Mouse (Mus musculus) forebrain, embryonic 11.5 days (tissue): Measurements from ENCODE around the gene Rpl12. TPM values are rescaled to one million over a fixed set of nuclear protein-coding genes. Genes with fewer than 3 reads are reported as not detected.
A peak's percentile ranks its signal among the peaks of the same experiment; 100 is the strongest.

Source experiments
- ATAC-seq: fragments of 200-750 bp; cut with Nextera tagmentation; replicated peaks from 2 replicates; pipeline ENCODE4 v1.8.0; 2017; ENCODE audit warnings: moderate TSS enrichment; ENCODE audit not compliant: low FRiP score
- DNase-seq: peaks from one replicate; pipeline ENCODE4 v3.0.0-alpha.2; 2017; ENCODE audit warnings: low spot score
- H3K27ac ChIP-seq: fragments of 300-500 bp; sonication (generic); 2 replicates; pipeline ENCODE4 v1.5.1; 2014; ENCODE audit warnings: low read depth, low read length
- H3K27me3 ChIP-seq: fragments of 300-500 bp; sonication (generic); 2 replicates; pipeline ENCODE4 v1.6.1; 2014; ENCODE audit warnings: mild to moderate bottlenecking, low read length, mixed read lengths; ENCODE audit not compliant: control insufficient read depth, insufficient read depth
- H3K36me3 ChIP-seq: fragments of 300-500 bp; sonication (generic); 2 replicates; pipeline ENCODE4 v1.6.1; 2014; ENCODE audit warnings: mild to moderate bottlenecking, low read length, moderate library complexity, mixed read lengths; ENCODE audit not compliant: control insufficient read depth, insufficient read depth
- H3K4me1 ChIP-seq: fragments of 300-500 bp; sonication (generic); replicated peaks from 2 replicates; pipeline ENCODE4 v1.6.1; 2014; ENCODE audit warnings: low read length, mixed read lengths; ENCODE audit not compliant: control insufficient read depth, insufficient read depth
- H3K4me2 ChIP-seq: fragments of 300-500 bp; sonication (generic); 2 replicates; pipeline ENCODE4 v1.6.1; 2014; ENCODE audit warnings: low read depth, mild to moderate bottlenecking, low read length, moderate library complexity, mixed read lengths; ENCODE audit not compliant: severe bottlenecking
- H3K4me3 ChIP-seq: fragments of 300-500 bp; sonication (generic); 2 replicates; pipeline ENCODE4 v1.5.1; 2014; ENCODE audit warnings: low read depth, low read length
- H3K9ac ChIP-seq: fragments of 300-500 bp; sonication (generic); 2 replicates; pipeline ENCODE4 v1.6.1; 2014; ENCODE audit warnings: low read length
- H3K9me3 ChIP-seq: fragments of 300-500 bp; sonication (generic); 2 replicates; pipeline ENCODE4 v1.6.1; 2016; ENCODE audit warnings: low read length, mixed read lengths; ENCODE audit not compliant: control insufficient read depth
- WGBS: fragments of 180-500 bp; shearing (Covaris S2); extraction: QIAGEN DNeasy Blood & Tissue Kit; methylation state at CpG from one replicate; pipeline ENCODE4 v1.1.7; 2014; 5-methylcytosine and 5-hydroxymethylcytosine counted together
- polyA plus RNA-seq: library from polyadenylated mRNA; unstranded; fragments of >200 nt; fragmentation: Nextera tagmentation; extraction: Ambion mirVana; gene quantifications from 2 replicates; pipeline ENCODE4 v1.2.1, GENCODE M21; 2014

Gene Rpl12
- polyA plus RNA-seq, 1 experiment from 2014 or later = 151 TPM

- no peaks in the 10 kb centered on the region for H3K27me3 ChIP-seq
- no peaks in the 10 kb centered on the region for H3K9me3 ChIP-seq
- peak overlapping the region; percentile 80 for H3K9ac ChIP-seq
- H3K4me2 ChIP-seq = peak overlapping the region; percentile 100
- no peak overlapping the region for H3K27ac ChIP-seq
- no peaks in the 10 kb centered on the region for H3K36me3 ChIP-seq
- H3K4me1 ChIP-seq = peaks cover 8% of the 10 kb centered on the region
- WGBS = 2% methylated on average over 23 of the region's 23 CpGs
- DNase-seq (no peak), ATAC-seq (peak; percentile 20)
- H3K4me3 ChIP-seq = peak overlapping the region; percentile 69
Measured at GRCm38 (mm10) chr2:32981281-32981680, 19.9 kb downstream of the Rpl12 start.

GRCm38 (mm10) chr2:32981725-32982271, 20.4 kb downstream of the Rpl12 start, which contains the start of gene Slc2a8:
TSS of gene Slc2a8 (minus strand) at chr2:32982083.
- no peaks in the 10 kb centered on the region for H3K27me3 ChIP-seq
- H3K36me3 ChIP-seq = no peaks in the 10 kb centered on the region
- H3K4me1 ChIP-seq = peaks cover 8% of the 10 kb centered on the region
- H3K9me3 ChIP-seq = no peaks in the 10 kb centered on the region
- peak; percentile 99 for ATAC-seq
- H3K9ac ChIP-seq = peak within 1 kb of the TSS; percentile 80
- H3K4me3 ChIP-seq = peak within 1 kb of the TSS; percentile 69
- no peak within 1 kb of the TSS for H3K27ac ChIP-seq
- WGBS = 1% methylated on average over 46 of the region's 50 CpGs
- peak within 1 kb of the TSS; percentile 100 for H3K4me2 ChIP-seq
- peak; percentile 95 for DNase-seq

DNA sequence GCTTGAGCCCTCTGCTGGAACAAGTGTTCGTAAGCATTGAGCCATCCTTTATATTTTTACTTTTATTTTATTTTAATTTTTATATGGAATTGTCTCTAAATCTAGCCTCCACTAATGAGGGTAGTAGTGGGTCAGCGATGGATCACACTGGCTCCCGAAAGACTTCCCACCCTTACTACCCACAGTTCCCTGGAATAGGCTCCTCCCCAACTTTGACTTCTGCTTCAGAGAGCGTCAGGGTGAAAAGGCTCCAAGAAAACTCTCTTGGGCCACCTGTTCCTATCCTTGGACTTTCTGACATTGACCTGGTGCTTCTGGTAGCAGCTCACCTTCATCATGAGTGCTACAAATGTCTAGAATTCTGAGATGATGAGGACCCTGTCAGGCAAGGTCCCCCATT, 21.3 kb downstream of the Rpl12 start:
- H3K27ac ChIP-seq = no peak overlapping the region
- ATAC-seq (no peak), DNase-seq (no peak)
- H3K9me3 ChIP-seq = no peaks in the 10 kb centered on the region
- H3K36me3 ChIP-seq = no peaks in the 10 kb centered on the region
- 7% methylated on average over 4 of the region's 4 CpGs for WGBS
- peak overlapping the region; percentile 69; the same call in 1 of the 2 replicates for H3K4me3 ChIP-seq
- peaks cover 8% of the 10 kb centered on the region for H3K4me1 ChIP-seq
- H3K27me3 ChIP-seq = no peaks in the 10 kb centered on the region
- no peak overlapping the region for H3K9ac ChIP-seq
- peak overlapping the region; percentile 100 for H3K4me2 ChIP-seq

DNA sequence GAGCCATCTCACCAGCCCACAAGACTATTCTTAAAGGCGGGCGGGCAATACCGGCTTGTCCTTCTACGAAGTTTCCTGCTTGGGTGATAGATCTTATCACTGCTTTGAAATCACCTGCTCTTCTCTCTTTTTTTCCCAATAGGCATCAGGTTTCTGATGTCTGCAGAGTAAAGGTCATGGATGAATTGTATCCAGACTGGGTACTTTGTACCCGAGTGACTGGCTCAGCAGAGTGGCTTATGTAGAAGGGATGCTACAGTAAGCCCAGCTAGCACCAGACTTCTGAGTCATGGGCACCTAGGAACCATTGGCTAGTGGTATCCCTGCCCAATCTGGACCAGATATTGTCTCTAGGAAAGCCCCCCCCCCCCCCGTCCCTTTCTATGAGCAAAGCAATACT, 22.3 kb downstream of the Rpl12 start:
- Histone ChIP-seq H3K9me3 (no peaks in the 10 kb centered on the region), H3K27ac (no peak overlapping the region), H3K4me1 (peaks cover 8% of the 10 kb centered on the region), H3K27me3 (no peaks in the 10 kb centered on the region), H3K4me3 (no peak overlapping the region), H3K9ac (no peak overlapping the region), H3K4me2 (no peak overlapping the region), H3K36me3 (no peaks in the 10 kb centered on the region)
- DNase-seq = no peak
- 60% methylated on average over 6 of the region's 6 CpGs for WGBS
- no peak for ATAC-seq

DNA sequence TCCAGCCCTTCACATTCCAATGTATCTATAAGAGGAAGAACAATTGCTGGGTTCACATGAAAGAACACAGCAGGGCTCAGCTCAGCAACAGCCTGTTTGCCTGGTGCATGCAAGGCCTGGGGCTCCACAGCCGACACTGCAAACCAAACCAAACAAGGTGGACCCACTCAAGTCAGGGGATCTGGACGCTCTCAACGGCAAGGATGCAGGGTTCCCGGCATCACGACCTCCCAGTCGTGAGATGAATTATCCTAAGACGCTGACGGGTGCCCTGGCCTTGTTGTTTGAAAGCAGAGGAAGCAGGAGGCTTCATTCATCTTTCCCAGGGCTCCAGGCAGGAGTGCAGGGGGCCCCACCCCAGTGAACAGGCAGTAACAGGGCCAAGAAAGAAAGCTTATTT, 24.5 kb downstream of the Rpl12 start:
- Histone ChIP-seq H3K36me3 (no peaks in the 10 kb centered on the region), H3K27ac (no peak overlapping the region), H3K9me3 (no peaks in the 10 kb centered on the region), H3K27me3 (no peaks in the 10 kb centered on the region), H3K4me1 (peaks cover 6% of the 10 kb centered on the region), H3K4me2 (no peak overlapping the region), H3K4me3 (no peak overlapping the region), H3K9ac (no peak overlapping the region)
- DNase-seq = no peak
- WGBS = 68% methylated on average over 8 of the region's 8 CpGs
- no peak for ATAC-seq

GRCm38 (mm10) chr2:32989376-32989775, 28.0 kb downstream of the Rpl12 start:
- H3K27ac ChIP-seq = no peak overlapping the region
- no peaks in the 10 kb centered on the region for H3K9me3 ChIP-seq
- ATAC-seq (no peak), DNase-seq (no peak)
- H3K9ac ChIP-seq = no peak overlapping the region
- 87% methylated on average over 3 of the region's 3 CpGs for WGBS
- no peak overlapping the region for H3K4me2 ChIP-seq
- no peaks in the 10 kb centered on the region for H3K36me3 ChIP-seq
- no peaks in the 10 kb centered on the region for H3K4me1 ChIP-seq
- H3K4me3 ChIP-seq = no peak overlapping the region
- no peaks in the 10 kb centered on the region for H3K27me3 ChIP-seq

DNA sequence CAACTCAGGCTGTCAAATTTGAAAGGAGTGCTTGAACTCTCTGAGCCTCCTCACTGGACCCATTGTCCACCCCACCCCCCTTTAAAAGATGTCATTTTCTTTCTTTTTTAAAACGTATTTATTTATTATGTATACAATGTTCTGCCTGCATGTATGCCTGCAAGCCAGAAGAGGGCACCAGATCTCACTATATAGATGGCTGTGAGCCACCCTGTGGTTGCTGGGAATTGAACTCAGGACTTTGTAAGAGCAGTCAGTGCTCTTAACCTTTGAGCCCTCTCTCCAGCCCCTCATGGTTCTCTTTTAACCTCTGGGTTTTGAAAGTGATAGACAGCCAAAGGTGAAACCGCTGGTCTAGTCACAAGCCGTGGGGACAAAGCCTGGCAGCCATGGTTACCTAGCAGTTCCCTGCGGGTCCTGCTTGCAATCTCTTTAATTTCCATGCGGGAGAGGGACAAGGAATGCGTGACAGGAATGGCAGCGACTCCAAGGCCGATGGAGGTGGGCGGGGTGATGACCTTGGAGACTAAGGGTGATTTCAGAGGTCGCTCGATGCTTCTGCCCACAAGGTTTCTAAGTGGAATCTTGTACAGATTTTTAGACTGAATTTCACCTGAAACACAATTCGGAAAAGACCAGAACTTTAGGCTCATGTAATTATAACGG, 28.9 kb downstream of the Rpl12 start:
- Histone ChIP-seq H3K27ac (no peak overlapping the region), H3K9ac (no peak overlapping the region), H3K4me1 (no peaks in the 10 kb centered on the region), H3K36me3 (no peaks in the 10 kb centered on the region), H3K4me3 (no peak overlapping the region), H3K27me3 (no peaks in the 10 kb centered on the region), H3K9me3 (no peaks in the 10 kb centered on the region), H3K4me2 (no peak overlapping the region)
- WGBS = 62% methylated on average over 13 of the region's 13 CpGs
- no peak for ATAC-seq
- no peak for DNase-seq

GRCm38 (mm10) chr2:32992130-32992529, 30.8 kb downstream of the Rpl12 start:
- Histone ChIP-seq H3K9ac (no peak overlapping the region), H3K4me2 (no peak overlapping the region), H3K4me1 (no peaks in the 10 kb centered on the region), H3K9me3 (no peaks in the 10 kb centered on the region), H3K27ac (no peak overlapping the region), H3K27me3 (no peaks in the 10 kb centered on the region), H3K36me3 (no peaks in the 10 kb centered on the region), H3K4me3 (no peak overlapping the region)
- ATAC-seq (no peak), DNase-seq (no peak)
- WGBS = 78% methylated on average over 6 of the region's 6 CpGs

GRCm38 (mm10) chr2:32997081-32997480, 35.7 kb downstream of the Rpl12 start:
- Histone ChIP-seq H3K4me3 (no peak overlapping the region), H3K9ac (no peak overlapping the region), H3K27ac (no peak overlapping the region), H3K9me3 (no peaks in the 10 kb centered on the region), H3K4me1 (no peaks in the 10 kb centered on the region), H3K27me3 (no peaks in the 10 kb centered on the region), H3K36me3 (no peaks in the 10 kb centered on the region), H3K4me2 (no peak overlapping the region)
- ATAC-seq (no peak), DNase-seq (no peak)
- 83% methylated on average over 6 of the region's 6 CpGs for WGBS
